Comparison of ENCODE assay signal across 10 mouse cellular contexts in the genomic region with DNA sequence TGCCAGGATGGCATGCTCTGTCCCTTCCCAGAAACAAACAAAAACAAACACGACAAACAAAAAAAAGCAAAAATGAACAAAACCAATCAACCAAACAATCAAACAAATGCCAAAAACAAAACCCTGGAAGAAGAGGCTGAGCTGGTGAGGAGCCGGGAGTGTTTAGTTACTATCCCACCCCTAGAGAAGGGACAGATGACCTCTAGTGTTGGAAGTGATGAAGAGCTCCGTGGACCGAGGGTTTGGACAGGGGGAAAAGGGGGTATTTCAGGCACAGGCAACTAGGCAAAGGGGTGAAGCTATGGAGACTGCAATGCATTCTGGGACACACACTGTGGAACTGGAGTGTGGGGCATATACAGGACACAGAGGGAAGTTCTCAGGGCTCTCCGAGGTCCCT.
DNase-seq lines count a peak whose midpoint lies in the region; ATAC-seq and TF ChIP-seq lines count a peak whose summit lies in the region.
"Had no signal": no experiment of that assay in that cellular context is flagged by ENCODE, and none has a peak within 500 bp of the region (broad histone marks: within the 10 kb centered on the region; RNA-seq: fewer than 3 reads in every experiment).

No protein-coding gene starts in this region.

- no peak overlapping the region for H3K4me3 ChIP-seq in lung, adult 2 months (replicated peaks; ENCODE audit: extremely low read depth, low read depth, low read length)
- no peak overlapping the region for H3K4me3 ChIP-seq in heart, embryonic 16.5 days (ENCODE audit: low read length)
- H3K4me3 ChIP-seq in neural tube, embryonic 11.5 days (ENCODE audit: low read depth, low read length) = no peak overlapping the region
- H3K4me3 ChIP-seq: stomach, embryonic 15.5 days had no signal

- H3K27ac ChIP-seq in heart, embryonic 16.5 days (ENCODE audit: low read length) = no peak overlapping the region
- H3K27ac ChIP-seq in neural tube, embryonic 11.5 days (ENCODE audit: low read depth, low read length) = no peak overlapping the region
- H3K27ac ChIP-seq: stomach, embryonic 15.5 days had no signal

- no peak overlapping the region for H3K9ac ChIP-seq in heart, embryonic 16.5 days (ENCODE audit: low read length)
- no peak overlapping the region for H3K9ac ChIP-seq in neural tube, embryonic 11.5 days (ENCODE audit: low read length)
- H3K9ac ChIP-seq: stomach, embryonic 15.5 days had no signal

- WGBS in lung, adult 2 months = 11% methylated on average over 5 of the region's 5 CpGs
- 9% methylated on average over 5 of the region's 5 CpGs for WGBS in heart, embryonic 16.5 days
- 26% methylated on average over 5 of the region's 5 CpGs for WGBS in neural tube, embryonic 11.5 days

- TF ChIP-seq CTCF in lung, adult 2 months (IDR thresholded peaks at IDR 0.05; ENCODE audit: insufficient read depth, low read length) = 0 out of 2 replicates have a peak, but pooled peaks have one; percentile 5

- H3K4me2 ChIP-seq in heart, embryonic 16.5 days (ENCODE audit: low read depth, low read length) = peak overlapping the region; percentile 23; the same call in 1 of the 2 replicates
- no peak overlapping the region for H3K4me2 ChIP-seq in neural tube, embryonic 11.5 days (ENCODE audit: low read depth)
- H3K4me2 ChIP-seq: stomach, embryonic 15.5 days had no signal

- H3K36me3 ChIP-seq in heart, embryonic 16.5 days (ENCODE audit: control insufficient read depth, insufficient read depth) = no peaks in the 10 kb centered on the region
- no peaks in the 10 kb centered on the region for H3K36me3 ChIP-seq in neural tube, embryonic 11.5 days (ENCODE audit: control insufficient read depth, insufficient read depth, low read length)
- H3K36me3 ChIP-seq: stomach, embryonic 15.5 days had no signal

- H3K27me3 ChIP-seq in heart, embryonic 16.5 days (ENCODE audit: control insufficient read depth, insufficient read depth, low read length) = no peaks in the 10 kb centered on the region
- H3K27me3 ChIP-seq in neural tube, embryonic 11.5 days (ENCODE audit: control insufficient read depth, insufficient read depth, low read length) = no peaks in the 10 kb centered on the region
- H3K27me3 ChIP-seq: CH12.LX; stomach, embryonic 15.5 days had no signal

- no peak for DNase-seq in frontal cortex, postnatal 25 days (ENCODE audit: low spot score in 2 of 2)
- no peak for DNase-seq in lung, adult 2 months
- no peak for DNase-seq in lung, postnatal 25 days (ENCODE audit: low spot score)
- peak; percentile 37 for DNase-seq in neural tube, embryonic 11.5 days (ENCODE audit: low spot score)
- no peak for DNase-seq in spleen, postnatal 14 days (ENCODE audit: low spot score in 2 of 2)

- TF ChIP-seq POLR2A in lung, adult 2 months (IDR thresholded peaks at IDR 0.05; ENCODE audit: borderline replicate concordance, extremely low read depth, low read depth, low read length) = no peak

- H3K4me1 ChIP-seq in lung, adult 2 months (ENCODE audit: control insufficient read depth, insufficient read depth, low read length) = no peaks in the 10 kb centered on the region; the same call in 1 of the 2 replicates
- no peaks in the 10 kb centered on the region for H3K4me1 ChIP-seq in heart, embryonic 16.5 days (ENCODE audit: control insufficient read depth, insufficient read depth, low read length)
- H3K4me1 ChIP-seq in neural tube, embryonic 11.5 days (ENCODE audit: control insufficient read depth, insufficient read depth, low read length) = peaks cover 10% of the 10 kb centered on the region

- ATAC-seq in frontal cortex, adult (ENCODE audit: low TSS enrichment) = peak; percentile 41; the same call in 1 of the 2 replicates
- ATAC-seq in heart, embryonic 16.5 days (replicated peaks; ENCODE audit: extremely low read depth, insufficient read depth, low FRiP score) = no peak
- no peak for ATAC-seq in neural tube, embryonic 11.5 days (ENCODE audit: insufficient read depth, low FRiP score, low TSS enrichment)
- no peak for ATAC-seq in megakaryocyte, adult 5-6 weeks (ENCODE audit: poor library complexity, severe bottlenecking)

- H3K9me3 ChIP-seq in heart, embryonic 16.5 days (replicated peaks; ENCODE audit: control insufficient read depth, low read length) = no peaks in the 10 kb centered on the region; the same call in 1 of the 2 replicates
- H3K9me3 ChIP-seq in neural tube, embryonic 11.5 days (ENCODE audit: control insufficient read depth, low read length) = no peaks in the 10 kb centered on the region
- H3K9me3 ChIP-seq: stomach, embryonic 15.5 days had no signal
